Mouse (Mus musculus): ENCODE results near the gene Odr4. TPM values are rescaled to one million over a fixed set of nuclear protein-coding genes. Genes with fewer than 3 reads are reported as not detected.

Gene Odr4
- 42.9 and 43.3 TPM in 2 replicates for polyA plus RNA-seq (2015; fragmentation: Nextera tagmentation; extraction: Ambion mirVana)

GRCm38 (mm10) chr1:150392638-150393487 is at the start of gene Odr4, which contains the start of gene Tpr:
TSS of gene Odr4 (minus strand) at chr1:150393080.
TSS of gene Tpr (plus strand) at chr1:150392838.
- Histone ChIP-seq H3K36me3 (peaks cover 38% of the 10 kb centered on the region), H3K4me3 (peak within 1 kb of the TSS; percentile 90), H3K4me2 (replicated peaks) (peak within 1 kb of the TSS; percentile 61), H3K27ac (replicated peaks) (peak within 1 kb of the TSS; percentile 97), H3K9me3 (no peaks in the 10 kb centered on the region), H3K27me3 (no peaks in the 10 kb centered on the region), H3K9ac (replicated peaks) (peak within 1 kb of the TSS; percentile 75), H3K4me1 (peaks cover 13% of the 10 kb centered on the region)
- under 1% methylated on average over 74 of the region's 76 CpGs for WGBS
- ATAC-seq (replicated peaks), result peak; percentile 99

GRCm38 (mm10) chr1:150441731-150442130 is 48.9 kb upstream of the Odr4 start:
- no peak for ATAC-seq (replicated peaks)
- WGBS, result 87% methylated on average over 4 of the region's 4 CpGs
- no peaks in the 10 kb centered on the region for H3K27me3 ChIP-seq
- no peaks in the 10 kb centered on the region for H3K9me3 ChIP-seq
- no peak overlapping the region for H3K4me2 ChIP-seq (replicated peaks)
- H3K9ac ChIP-seq (replicated peaks), result no peak overlapping the region
- peaks cover 76% of the 10 kb centered on the region for H3K36me3 ChIP-seq
- no peaks in the 10 kb centered on the region for H3K4me1 ChIP-seq
- no peak overlapping the region for H3K27ac ChIP-seq (replicated peaks)
- H3K4me3 ChIP-seq, result no peak overlapping the region

- Histone ChIP-seq H3K9me3 (no peaks in the 10 kb centered on the region), H3K9ac (replicated peaks) (no peak overlapping the region), H3K36me3 (peaks cover 78% of the 10 kb centered on the region), H3K4me3 (no peak overlapping the region), H3K4me1 (no peaks in the 10 kb centered on the region), H3K27ac (replicated peaks) (no peak overlapping the region), H3K27me3 (no peaks in the 10 kb centered on the region), H3K4me2 (replicated peaks) (no peak overlapping the region)
- 94% methylated on average over 3 of the region's 3 CpGs for WGBS
- ATAC-seq (replicated peaks), result no peak
These were observed 45.8 kb upstream of the Odr4 start for GRCm38 (mm10) chr1:150438641-150439040.

DNA sequence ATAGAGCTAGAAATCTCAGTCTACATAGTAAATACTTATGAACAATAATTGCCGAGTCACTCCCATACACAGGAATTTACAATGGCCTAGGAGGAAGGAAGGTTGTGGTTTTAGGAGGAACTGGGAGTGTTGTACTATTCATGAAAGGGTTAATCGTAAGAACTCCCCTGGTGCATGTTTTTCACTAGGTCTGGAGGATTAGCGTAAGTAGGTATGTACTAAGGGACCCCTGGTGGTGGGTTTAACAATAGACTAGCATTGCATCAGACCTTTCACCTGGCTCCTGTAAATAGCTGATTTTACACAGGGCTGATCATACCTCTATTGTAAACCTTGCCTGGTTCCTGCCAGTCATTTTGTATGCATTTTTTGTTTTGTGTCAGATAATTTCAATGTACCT is 33.3 kb upstream of the Odr4 start:
- Histone ChIP-seq H3K27me3 (no peaks in the 10 kb centered on the region), H3K9me3 (no peaks in the 10 kb centered on the region), H3K4me2 (replicated peaks) (no peak overlapping the region), H3K36me3 (peaks cover 88% of the 10 kb centered on the region), H3K4me1 (no peaks in the 10 kb centered on the region), H3K9ac (replicated peaks) (no peak overlapping the region), H3K27ac (replicated peaks) (no peak overlapping the region), H3K4me3 (no peak overlapping the region)
- WGBS, result 44% methylated on average over 3 of the region's 3 CpGs
- ATAC-seq (replicated peaks), result no peak

DNA sequence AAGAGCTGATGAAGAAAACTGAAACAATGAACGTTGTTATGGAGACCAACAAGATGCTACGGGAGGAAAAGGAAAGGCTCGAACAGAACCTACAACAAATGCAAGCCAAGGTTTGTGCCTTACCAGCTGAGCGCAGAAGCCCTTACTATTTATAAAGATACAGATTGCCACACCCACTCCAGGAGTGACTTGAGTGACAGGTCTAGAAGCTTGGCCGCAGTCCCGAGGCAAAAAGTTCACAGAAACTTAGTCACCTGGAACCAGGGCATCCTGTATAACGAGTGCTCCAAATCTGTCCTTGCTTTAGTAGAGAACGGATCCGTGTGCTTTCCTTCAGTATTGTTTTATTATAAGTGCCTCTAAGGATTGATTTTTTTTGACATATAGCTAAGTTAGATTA is 32.8 kb upstream of the Odr4 start:
- H3K9ac ChIP-seq (replicated peaks), result no peak overlapping the region
- H3K4me3 ChIP-seq, result no peak overlapping the region
- H3K9me3 ChIP-seq, result no peaks in the 10 kb centered on the region
- H3K27me3 ChIP-seq, result no peaks in the 10 kb centered on the region
- H3K4me2 ChIP-seq (replicated peaks), result no peak overlapping the region
- no peak for ATAC-seq (replicated peaks)
- WGBS, result 81% methylated on average over 9 of the region's 9 CpGs
- no peak overlapping the region for H3K27ac ChIP-seq (replicated peaks)
- H3K36me3 ChIP-seq, result peaks cover 84% of the 10 kb centered on the region
- no peaks in the 10 kb centered on the region for H3K4me1 ChIP-seq

GRCm38 (mm10) chr1:150418426-150418825 is 25.5 kb upstream of the Odr4 start:
- no peaks in the 10 kb centered on the region for H3K27me3 ChIP-seq
- peaks cover 78% of the 10 kb centered on the region for H3K36me3 ChIP-seq
- no peak overlapping the region for H3K27ac ChIP-seq (replicated peaks)
- ATAC-seq (replicated peaks), result no peak
- H3K4me1 ChIP-seq, result no peaks in the 10 kb centered on the region
- H3K4me2 ChIP-seq (replicated peaks), result no peak overlapping the region
- 94% methylated on average over 4 of the region's 4 CpGs for WGBS
- H3K4me3 ChIP-seq, result no peak overlapping the region
- no peaks in the 10 kb centered on the region for H3K9me3 ChIP-seq
- H3K9ac ChIP-seq (replicated peaks), result no peak overlapping the region

DNA sequence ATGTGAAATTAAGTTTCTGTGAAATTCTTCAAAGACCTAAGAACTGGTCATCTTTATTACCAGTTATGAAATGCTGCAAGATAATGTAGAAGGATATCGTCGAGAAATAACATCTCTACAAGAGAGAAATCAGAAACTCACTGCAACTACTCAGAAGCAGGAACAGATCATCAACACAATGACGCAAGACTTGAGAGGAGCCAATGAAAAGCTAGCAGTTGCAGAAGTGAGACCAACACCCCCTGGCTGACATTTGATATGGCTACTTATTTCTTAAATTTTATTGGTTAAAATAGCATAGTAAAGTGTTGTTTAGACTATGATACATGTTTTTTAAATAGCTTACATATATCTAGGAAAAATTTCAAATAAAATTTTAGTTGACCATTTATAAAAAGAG is 23.1 kb upstream of the Odr4 start:
- H3K36me3 ChIP-seq, result peaks cover 77% of the 10 kb centered on the region
- 97% methylated on average over 3 of the region's 3 CpGs for WGBS
- ATAC-seq (replicated peaks), result no peak
- H3K4me1 ChIP-seq, result no peaks in the 10 kb centered on the region
- H3K9me3 ChIP-seq, result no peaks in the 10 kb centered on the region
- H3K27ac ChIP-seq (replicated peaks), result no peak overlapping the region
- no peaks in the 10 kb centered on the region for H3K27me3 ChIP-seq
- no peak overlapping the region for H3K9ac ChIP-seq (replicated peaks)
- no peak overlapping the region for H3K4me2 ChIP-seq (replicated peaks)
- H3K4me3 ChIP-seq, result no peak overlapping the region

- no peaks in the 10 kb centered on the region for H3K9me3 ChIP-seq
- no peak overlapping the region for H3K27ac ChIP-seq (replicated peaks)
- no peak overlapping the region for H3K4me3 ChIP-seq
- H3K4me1 ChIP-seq, result no peaks in the 10 kb centered on the region
- ATAC-seq (replicated peaks), result no peak
- 97% methylated on average over 6 of the region's 6 CpGs for WGBS
- H3K36me3 ChIP-seq, result peaks cover 79% of the 10 kb centered on the region
- no peak overlapping the region for H3K9ac ChIP-seq (replicated peaks)
- H3K4me2 ChIP-seq (replicated peaks), result no peak overlapping the region
- no peaks in the 10 kb centered on the region for H3K27me3 ChIP-seq
These were observed 17.1 kb upstream of the Odr4 start for GRCm38 (mm10) chr1:150409996-150410395.

- 90% methylated on average over 9 of the region's 9 CpGs for WGBS
- Histone ChIP-seq H3K9ac (replicated peaks) (no peak overlapping the region), H3K4me1 (no peaks in the 10 kb centered on the region), H3K4me2 (replicated peaks) (no peak overlapping the region), H3K36me3 (peaks cover 74% of the 10 kb centered on the region), H3K4me3 (no peak overlapping the region), H3K27me3 (no peaks in the 10 kb centered on the region), H3K9me3 (no peaks in the 10 kb centered on the region), H3K27ac (replicated peaks) (no peak overlapping the region)
- ATAC-seq (replicated peaks), result no peak
These were observed 14.4 kb upstream of the Odr4 start for GRCm38 (mm10) chr1:150407285-150407684.

DNA sequence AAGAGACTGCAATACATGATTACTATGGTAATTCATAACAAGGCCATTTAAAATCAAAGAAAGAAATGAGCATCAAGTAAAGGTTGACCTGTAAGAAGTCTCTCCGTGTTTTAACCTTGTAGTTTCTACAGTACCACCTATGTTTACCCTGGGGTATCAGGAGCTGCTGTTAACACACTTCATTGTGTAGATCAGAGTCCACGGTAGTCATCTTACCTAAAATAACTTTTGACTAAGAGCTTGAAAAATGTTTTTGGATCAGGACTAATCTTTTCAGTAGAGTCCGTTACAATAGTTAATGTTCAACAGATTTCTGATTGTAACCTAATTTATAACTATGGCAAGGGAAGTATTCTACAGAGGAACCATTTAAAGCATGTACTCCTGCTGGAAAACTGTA is 11.7 kb upstream of the Odr4 start:
- Histone ChIP-seq H3K36me3 (peaks cover 63% of the 10 kb centered on the region), H3K4me1 (no peaks in the 10 kb centered on the region), H3K9ac (replicated peaks) (no peak overlapping the region), H3K4me2 (replicated peaks) (no peak overlapping the region), H3K27ac (replicated peaks) (no peak overlapping the region), H3K9me3 (no peaks in the 10 kb centered on the region), H3K27me3 (no peaks in the 10 kb centered on the region), H3K4me3 (no peak overlapping the region)
- no peak for ATAC-seq (replicated peaks)
- WGBS, result 95% methylated on average over 3 of the region's 3 CpGs

GRCm38 (mm10) chr1:150403914-150404313 is 11.0 kb upstream of the Odr4 start:
- H3K9ac ChIP-seq (replicated peaks), result no peak overlapping the region
- no peaks in the 10 kb centered on the region for H3K4me1 ChIP-seq
- no peak for ATAC-seq (replicated peaks)
- WGBS, result 92% methylated on average over 3 of the region's 3 CpGs
- H3K36me3 ChIP-seq, result peaks cover 62% of the 10 kb centered on the region
- no peaks in the 10 kb centered on the region for H3K9me3 ChIP-seq
- no peak overlapping the region for H3K4me2 ChIP-seq (replicated peaks)
- H3K27me3 ChIP-seq, result no peaks in the 10 kb centered on the region
- H3K27ac ChIP-seq (replicated peaks), result no peak overlapping the region
- no peak overlapping the region for H3K4me3 ChIP-seq

GRCm38 (mm10) chr1:150396001-150396400 is 3.1 kb upstream of the Odr4 start:
- no peak for ATAC-seq (replicated peaks)

DNA sequence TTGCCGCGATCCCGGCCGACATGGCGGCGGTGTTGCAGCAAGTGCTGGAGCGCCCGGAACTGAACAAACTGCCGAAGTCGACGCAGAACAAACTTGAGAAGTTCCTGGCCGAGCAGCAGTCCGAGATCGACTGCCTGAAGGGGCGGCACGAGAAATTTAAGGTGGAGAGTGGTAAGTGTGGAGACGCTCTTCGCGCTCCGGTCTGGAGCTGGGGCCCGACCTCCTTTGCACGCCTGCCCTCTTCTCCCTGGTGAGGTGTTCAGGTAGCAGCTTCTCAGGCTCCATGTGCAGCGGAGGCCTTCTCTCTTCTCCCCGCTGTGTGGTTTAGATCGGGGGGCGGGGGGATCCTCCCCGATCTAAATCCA is 590 bp upstream of the Odr4 start:
- Histone ChIP-seq H3K36me3 (peaks cover 35% of the 10 kb centered on the region), H3K27ac (replicated peaks) (peak overlapping the region; percentile 97), H3K9me3 (no peaks in the 10 kb centered on the region), H3K4me1 (peaks cover 13% of the 10 kb centered on the region), H3K9ac (replicated peaks) (peak overlapping the region; percentile 72), H3K27me3 (no peaks in the 10 kb centered on the region), H3K4me3 (peak overlapping the region; percentile 90), H3K4me2 (replicated peaks) (peak overlapping the region; percentile 61)
- WGBS, result under 1% methylated on average over 27 of the region's 27 CpGs
- peak; percentile 46 for ATAC-seq (replicated peaks)

More at GRCm38 (mm10) chr1:150396001-150396400, 3.1 kb upstream of the Odr4 start:
- Histone ChIP-seq H3K9me3 (no peaks in the 10 kb centered on the region), H3K4me3 (no peak overlapping the region), H3K27ac (replicated peaks) (no peak overlapping the region), H3K36me3 (peaks cover 38% of the 10 kb centered on the region), H3K9ac (replicated peaks) (no peak overlapping the region), H3K27me3 (no peaks in the 10 kb centered on the region), H3K4me1 (peaks cover 13% of the 10 kb centered on the region), H3K4me2 (replicated peaks) (no peak overlapping the region)
- 96% methylated on average over 3 of the region's 3 CpGs for WGBS
